Mouse (Mus musculus) monocyte, adult 59 days (primary cell): ENCODE measurements around the gene Rdh8. TPM values are rescaled to one million over a fixed set of nuclear protein-coding genes. Genes with fewer than 3 reads are reported as not detected.

Experiments used
- total RNA-seq, 2 experiments: library from RNA; stranded (reverse); gene quantifications; one replicate each; pipeline ENCODE4 v1.2.4; 2023

Gene Rdh8
- not detected for total RNA-seq

GRCm38 (mm10) chr9:20818236-20818635, at the start of gene Rdh8:
Gene Rdh8, plus strand, starts transcription at chr9:20818503.

DNA sequence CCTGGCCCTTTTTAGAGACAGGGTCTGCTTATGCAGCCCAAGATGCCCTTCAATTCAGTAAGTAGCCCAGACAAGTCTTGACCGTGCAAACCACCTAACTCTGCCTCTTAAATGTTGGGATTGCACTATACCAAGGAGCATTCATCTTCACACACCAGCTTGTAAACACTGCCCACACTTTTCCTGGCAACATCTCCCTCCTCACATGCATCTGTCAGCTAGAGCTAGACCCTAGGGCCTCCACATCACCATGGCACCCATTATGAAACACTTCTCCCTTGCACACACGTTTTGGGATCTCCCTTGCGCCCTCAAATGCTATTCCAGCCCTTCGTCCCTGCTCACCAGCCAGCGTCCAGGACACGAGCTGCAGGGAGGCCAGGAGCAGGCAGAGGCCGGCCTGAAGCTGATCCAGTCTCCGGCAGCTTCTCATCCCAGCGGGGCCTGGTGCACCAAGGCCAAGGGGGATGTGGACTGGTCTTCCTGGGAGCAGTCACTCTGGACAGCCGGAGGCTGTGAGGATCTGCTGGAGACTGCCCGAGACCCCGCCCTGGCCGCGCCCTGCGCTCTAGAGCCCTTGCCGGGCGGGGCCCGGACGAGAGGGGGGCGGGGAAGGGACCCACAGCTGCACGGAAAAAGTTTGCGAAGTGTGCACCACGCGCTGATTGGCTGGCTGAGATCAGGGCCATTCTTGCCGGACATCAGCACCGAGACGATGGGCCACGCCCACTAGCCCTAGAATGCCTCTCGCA, 3.6 kb upstream of the Rdh8 start, which contains the start of gene Col5a3:
Gene Col5a3, minus strand, starts transcription at position 547 of the 752 bp plus-strand sequence.

GRCm38 (mm10) chr9:20868448-20869001, 50.2 kb downstream of the Rdh8 start, which contains the start of gene A230050P20Rik:
Gene A230050P20Rik, plus strand, starts transcription at chr9:20868642.

Other genes starting within 250 kb of the Rdh8 start
- gene Zfp846, start 237.2 kb upstream of the Rdh8 start, total RNA-seq: 1 to 10 TPM; 5.2 to 8.2 TPM
- gene Ubl5, start 175.6 kb upstream of the Rdh8 start, total RNA-seq: 100 to 1,000 TPM; 276 to 300 TPM
- gene Fbxl12, start 173.7 kb upstream of the Rdh8 start, total RNA-seq: 10 to 100 TPM; 26.1 to 30.7 TPM
- gene Pin1, start 166.4 kb upstream of the Rdh8 start, total RNA-seq: 10 to 100 TPM in 1 of 2 experiments, 1 to 10 TPM in 1; 9.9 to 10.1 TPM
- gene Olfm2, start 72.2 kb upstream of the Rdh8 start, total RNA-seq: not detected
- under 1 TPM in 1 of 2 experiments, not detected in 1; 0.13 TPM for gene Col5a3, start 3.4 kb upstream of the Rdh8 start, total RNA-seq
- 10 to 100 TPM; 17.2 to 19.6 TPM for gene A230050P20Rik, start 50.1 kb downstream of the Rdh8 start, total RNA-seq
- 1 to 10 TPM in 1 of 2 experiments, under 1 TPM in 1; 0.88 to 1.1 TPM for gene Angptl6, start 61.2 kb downstream of the Rdh8 start, total RNA-seq
- 10 to 100 TPM; 40.2 to 45.5 TPM for gene Ppan, start 69.7 kb downstream of the Rdh8 start, total RNA-seq
- gene Eif3g, start 80.1 kb downstream of the Rdh8 start, total RNA-seq: 100 to 1,000 TPM; 118 to 121 TPM
- gene Dnmt1, start 141.4 kb downstream of the Rdh8 start, total RNA-seq: 10 to 100 TPM; 33.0 to 34.9 TPM
- 10 to 100 TPM; 13.7 to 15.0 TPM for gene S1pr2, start 158.3 kb downstream of the Rdh8 start, total RNA-seq
- 10 to 100 TPM; 55.9 to 65.5 TPM for gene Mrpl4, start 184.2 kb downstream of the Rdh8 start, total RNA-seq
- 100 to 1,000 TPM; 170 to 179 TPM for gene Icam1, start 197.5 kb downstream of the Rdh8 start, total RNA-seq
- 1 to 10 TPM; 1.8 to 3.4 TPM for gene Icam4, start 210.9 kb downstream of the Rdh8 start, total RNA-seq
- under 1 TPM; 0.33 to 0.47 TPM for gene Icam5, start 213.6 kb downstream of the Rdh8 start, total RNA-seq
- gene Zglp1, start 248.6 kb downstream of the Rdh8 start, total RNA-seq: 1 to 10 TPM in 1 of 2 experiments, not detected in 1; 1.0 TPM